Mouse (Mus musculus) liver, adult 2 months (tissue): ENCODE results near the gene Gm20388. TPM values are rescaled to one million over a fixed set of nuclear protein-coding genes. Genes with fewer than 3 reads are reported as not detected.

Experiments
- DNase-seq: peaks from one replicate; pipeline ENCODE4 v3.0.0-alpha.2; 2011; ENCODE audit warnings: low read depth, low spot score; ENCODE audit errors: extremely low read depth
- H3K27ac ChIP-seq: fragments of 200-500 bp; replicated peaks from 2 replicates; pipeline ENCODE4 v1.5.1; 2012; ENCODE audit warnings: low read depth, mild to moderate bottlenecking, control low read depth, inconsistent platforms, low read length; ENCODE audit not compliant: insufficient read depth
- H3K27me3 ChIP-seq: fragments of 200-500 bp; 2 replicates; pipeline ENCODE4 v1.6.1; 2012; ENCODE audit warnings: mild to moderate bottlenecking, moderate library complexity, low read length, inconsistent platforms; ENCODE audit not compliant: control insufficient read depth, insufficient read depth
- H3K36me3 ChIP-seq: fragments of 200-500 bp; 2 replicates; pipeline ENCODE4 v1.6.1; 2012; ENCODE audit warnings: low read length, inconsistent platforms; ENCODE audit not compliant: control insufficient read depth, insufficient read depth
- H3K4me1 ChIP-seq: fragments of 200-500 bp; 2 replicates; pipeline ENCODE4 v1.6.1; 2011; ENCODE audit warnings: low read length; ENCODE audit not compliant: control insufficient read depth, insufficient read depth
- H3K4me3 ChIP-seq: fragments of 200-500 bp; 2 replicates; pipeline ENCODE4 v1.5.1; 2011; ENCODE audit warnings: low read depth, mild to moderate bottlenecking, control low read depth, low read length, moderate library complexity; ENCODE audit not compliant: insufficient read depth
- H3K79me2 ChIP-seq: fragments of 200-500 bp; 2 replicates; pipeline ENCODE4 v1.6.1; 2012; ENCODE audit warnings: inconsistent platforms, mild to moderate bottlenecking, low read length, moderate library complexity; ENCODE audit not compliant: control insufficient read depth, insufficient read depth
- H3K9ac ChIP-seq: fragments of 200-500 bp; 2 replicates; pipeline ENCODE4 v1.6.1; 2012; ENCODE audit warnings: low read depth, mild to moderate bottlenecking, control low read depth, inconsistent platforms, low read length
- CTCF ChIP-seq: fragments of 200-500 bp; IDR thresholded peaks from 2 replicates; pipeline ENCODE4 v1.5.1; 2011; ENCODE audit warnings: low read depth, low read length, control low read depth
- POLR2A ChIP-seq: fragments of 200-500 bp; IDR thresholded peaks from 2 replicates; pipeline ENCODE4 v1.6.1; 2011; ENCODE audit warnings: low read length, control low read depth; ENCODE audit not compliant: insufficient read depth; ENCODE audit errors: extremely low read depth
- WGBS: fragments of 180-500 bp; shearing (Covaris S2); methylation state at CpG from one replicate; pipeline ENCODE4 v1.1.7; 2018; 5-methylcytosine and 5-hydroxymethylcytosine counted together
- polyA plus RNA-seq: library from polyadenylated mRNA; depleted of rRNA; stranded (reverse); fragments of >200 nt; gene quantifications from 2 replicates; pipeline ENCODE4 v1.2.3, GENCODE M21; 2012
- total RNA-seq: library from RNA; depleted of rRNA; stranded (reverse); fragments of >200 nt; gene quantifications from 2 replicates; pipeline ENCODE4 v1.2.3, GENCODE M21; 2014

Gene Gm20388
- total and polyA plus RNA-seq, 2 experiments = 6.4 to 19.9 TPM

GRCm38 (mm10) chr8:120768454-120769218 lies 858.0 kb downstream of the Gm20388 start:
- Histone ChIP-seq H3K9ac (no peak overlapping the region), H3K27me3 (no peaks in the 10 kb centered on the region), H3K79me2 (no peaks in the 10 kb centered on the region), H3K27ac (no peak overlapping the region), H3K36me3 (no peaks in the 10 kb centered on the region), H3K4me1 (no peaks in the 10 kb centered on the region), H3K4me3 (no peak overlapping the region)
- no peak for TF ChIP-seq CTCF
- no peak for TF ChIP-seq POLR2A
- no peak for DNase-seq
- WGBS = 59% methylated on average over 12 of the region's 12 CpGs

GRCm38 (mm10) chr8:120777184-120777583 lies 866.5 kb downstream of the Gm20388 start:
- Histone ChIP-seq H3K79me2 (no peaks in the 10 kb centered on the region), H3K4me3 (no peak overlapping the region), H3K36me3 (no peaks in the 10 kb centered on the region), H3K9ac (no peak overlapping the region), H3K27me3 (no peaks in the 10 kb centered on the region), H3K4me1 (no peaks in the 10 kb centered on the region), H3K27ac (no peak overlapping the region)
- TF ChIP-seq POLR2A (no peak), CTCF (no peak)
- DNase-seq = no peak
- 89% methylated on average over 10 of the region's 10 CpGs for WGBS

GRCm38 (mm10) chr8:120777732-120778131 lies 867.1 kb downstream of the Gm20388 start:
- no peaks in the 10 kb centered on the region for H3K27me3 ChIP-seq
- H3K36me3 ChIP-seq = no peaks in the 10 kb centered on the region
- H3K4me3 ChIP-seq = no peak overlapping the region
- no peaks in the 10 kb centered on the region for H3K4me1 ChIP-seq
- no peaks in the 10 kb centered on the region for H3K79me2 ChIP-seq
- 51% methylated on average over 13 of the region's 13 CpGs for WGBS
- no peak overlapping the region for H3K27ac ChIP-seq
- no peak for DNase-seq
- no peak for TF ChIP-seq CTCF
- no peak for TF ChIP-seq POLR2A
- no peak overlapping the region for H3K9ac ChIP-seq

GRCm38 (mm10) chr8:120779106-120779505 lies 868.5 kb downstream of the Gm20388 start:
- H3K9ac ChIP-seq = no peak overlapping the region
- TF ChIP-seq CTCF (no peak), POLR2A (no peak)
- no peak overlapping the region for H3K4me3 ChIP-seq
- no peak for DNase-seq
- H3K27ac ChIP-seq = no peak overlapping the region
- H3K79me2 ChIP-seq = no peaks in the 10 kb centered on the region
- 93% methylated on average over 7 of the region's 7 CpGs for WGBS
- no peaks in the 10 kb centered on the region for H3K27me3 ChIP-seq
- no peaks in the 10 kb centered on the region for H3K4me1 ChIP-seq
- no peaks in the 10 kb centered on the region for H3K36me3 ChIP-seq

GRCm38 (mm10) chr8:120783781-120784180 lies 873.1 kb downstream of the Gm20388 start:
- no peaks in the 10 kb centered on the region for H3K79me2 ChIP-seq
- H3K36me3 ChIP-seq = no peaks in the 10 kb centered on the region
- DNase-seq = no peak
- no peak overlapping the region for H3K27ac ChIP-seq
- H3K27me3 ChIP-seq = no peaks in the 10 kb centered on the region
- H3K4me3 ChIP-seq = no peak overlapping the region
- TF ChIP-seq POLR2A = no peak
- TF ChIP-seq CTCF = no peak
- H3K4me1 ChIP-seq = no peaks in the 10 kb centered on the region
- 88% methylated on average over 4 of the region's 4 CpGs for WGBS
- H3K9ac ChIP-seq = no peak overlapping the region

GRCm38 (mm10) chr8:120786753-120787152 lies 876.1 kb downstream of the Gm20388 start:
- Histone ChIP-seq H3K9ac (no peak overlapping the region), H3K27me3 (no peaks in the 10 kb centered on the region), H3K4me1 (no peaks in the 10 kb centered on the region), H3K27ac (no peak overlapping the region), H3K36me3 (no peaks in the 10 kb centered on the region), H3K79me2 (no peaks in the 10 kb centered on the region), H3K4me3 (no peak overlapping the region)
- no peak for DNase-seq
- TF ChIP-seq CTCF (no peak), POLR2A (no peak)
- WGBS = 70% methylated on average over 4 of the region's 4 CpGs
